Mouse (Mus musculus) E14TG2a.4 (cell line): Measurements from ENCODE around the gene Cbfa2t2.

ENCODE experiments used
- CTCF ChIP-seq: conservative IDR thresholded peaks from 2 replicates; pipeline ENCODE4 v1.5.1; 2014; ENCODE audit warnings: low read length
- NANOG ChIP-seq: IDR thresholded peaks from 2 replicates; pipeline ENCODE4 v1.6.1; 2014; ENCODE audit warnings: borderline replicate concordance, low read length, mixed read lengths
- POU5F1 ChIP-seq: IDR thresholded peaks from 2 replicates; pipeline ENCODE4 v1.6.1; 2014; ENCODE audit warnings: low read length, borderline replicate concordance

- TF ChIP-seq NANOG (no peak), CTCF (peak; percentile 69), POU5F1 (no peak)
These were observed 145.1 kb downstream of the Cbfa2t2 start for GRCm38 (mm10) chr2:154581421-154581820.
